Mouse (Mus musculus) gonadal fat pad, adult 2 months (tissue): Measurements from ENCODE around the gene Mrgprf. TPM values are rescaled to one million over a fixed set of nuclear protein-coding genes. Genes with fewer than 3 reads are reported as not detected.

Experiments
- DNase-seq: peaks from one replicate; pipeline ENCODE4 v3.0.0-alpha.2; 2012; ENCODE audit warnings: low read depth
- polyA plus RNA-seq: library from polyadenylated mRNA; depleted of rRNA; stranded (reverse); fragments of >200 nt; gene quantifications from 2 replicates; pipeline ENCODE4 v1.2.3, GENCODE M21; 2012; rRNA removed

Gene Mrgprf
- polyA plus RNA-seq, 1 experiment, result 24.3 TPM

DNA sequence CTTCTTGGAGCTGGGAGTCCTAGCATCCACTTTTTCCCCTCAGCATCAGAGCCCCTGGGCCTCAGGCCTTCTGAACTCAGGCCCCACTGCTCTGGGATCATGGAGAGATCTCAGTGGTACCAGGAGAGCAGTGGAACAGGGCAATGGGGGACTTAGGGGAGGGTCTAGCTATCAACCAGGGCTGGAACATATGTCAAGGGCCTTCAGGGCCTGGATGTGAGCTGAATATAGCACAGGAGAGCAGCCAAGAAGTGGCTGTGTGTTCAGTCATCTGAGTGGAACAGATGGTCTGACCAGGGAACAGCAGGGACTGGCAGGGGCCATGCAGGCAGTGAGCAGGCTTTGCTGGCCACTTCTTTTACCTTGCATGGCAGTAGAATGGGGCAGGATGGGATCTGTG lies 34.6 kb downstream of the Mrgprf start:
- DNase-seq, result no peak

DNA sequence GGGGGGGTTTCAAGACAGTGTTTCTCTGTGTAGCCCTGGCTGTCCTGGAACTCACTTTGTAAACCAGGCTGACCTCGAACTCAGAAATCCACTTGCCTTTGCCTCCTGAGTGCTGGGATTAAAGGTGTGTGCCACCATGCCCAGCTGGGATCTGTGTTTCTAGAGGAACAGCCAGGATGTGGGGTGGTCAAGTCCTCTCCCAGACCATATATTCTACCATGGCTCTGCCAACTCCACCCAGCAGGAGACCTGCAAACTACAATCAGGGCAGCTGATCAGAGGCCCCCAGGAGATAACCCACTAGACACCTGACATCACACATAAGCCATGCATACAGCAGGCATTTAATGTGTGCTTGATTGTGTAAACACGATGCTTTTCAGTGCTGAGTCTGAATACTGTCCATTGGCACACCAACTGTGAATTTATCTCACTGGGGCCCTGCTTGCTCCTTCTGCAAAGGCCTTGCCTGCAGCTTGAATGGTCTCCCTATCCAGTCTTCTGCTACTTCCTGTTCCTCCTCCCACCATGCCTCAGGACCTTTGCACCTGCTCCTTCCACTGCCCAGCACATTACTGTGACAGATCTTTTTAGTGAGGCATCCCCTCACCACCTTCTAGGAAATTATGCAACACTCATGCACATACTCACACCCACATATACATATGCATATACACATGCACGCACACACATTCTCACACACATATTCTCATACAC lies 35.1 kb downstream of the Mrgprf start:
- DNase-seq, result no peak

DNA sequence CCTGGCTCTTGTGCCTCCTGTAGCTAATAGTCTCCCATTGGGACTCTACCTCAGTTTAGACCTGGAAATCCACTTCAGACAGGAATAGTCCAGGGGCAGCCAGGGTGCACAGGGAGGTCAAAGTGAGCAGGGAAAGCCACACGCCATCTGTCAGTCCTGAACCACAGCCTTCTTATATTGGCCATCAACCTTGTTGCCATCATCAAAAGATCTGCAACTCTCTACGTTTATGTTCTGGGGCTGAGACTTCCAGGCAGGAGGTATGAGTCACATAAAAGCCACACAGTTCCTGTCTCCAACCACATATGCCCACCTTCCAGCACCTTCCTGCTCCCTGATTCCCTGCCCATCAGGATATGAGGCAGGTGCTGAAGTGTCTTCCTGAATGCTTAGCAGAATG lies 37.3 kb downstream of the Mrgprf start:
- DNase-seq, result no peak

DNA sequence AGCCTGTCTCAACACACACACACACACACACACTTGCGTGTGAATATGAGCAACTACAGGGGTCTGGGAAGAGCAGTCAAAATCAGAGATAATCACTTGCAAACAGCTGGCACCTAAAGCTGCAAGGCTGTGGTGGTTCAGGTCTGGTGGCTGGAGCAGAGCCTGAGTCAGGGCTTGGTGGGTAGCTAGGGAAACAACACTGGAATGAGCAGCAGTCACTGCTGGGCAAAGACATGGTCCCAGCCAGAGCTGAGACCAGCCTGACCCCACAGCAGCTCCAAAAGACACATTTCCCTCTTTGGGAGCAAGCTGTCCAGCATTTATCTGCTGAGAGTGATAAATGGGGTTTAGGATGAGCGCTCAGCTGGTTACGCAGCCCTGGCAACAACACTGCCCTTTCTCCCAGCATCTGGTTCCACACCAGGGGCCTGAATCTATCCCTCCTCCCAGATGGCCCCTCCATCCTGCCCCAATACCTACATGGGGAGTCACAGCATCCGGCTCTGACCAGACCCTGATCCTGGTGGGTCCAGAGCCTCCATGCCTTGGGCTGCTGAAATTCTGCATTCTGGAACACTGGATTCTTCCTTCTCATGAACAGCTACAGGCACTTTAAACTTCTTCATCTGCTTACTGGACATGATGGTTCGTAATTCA lies 39.7 kb downstream of the Mrgprf start:
- no peak for DNase-seq

Other genes starting within 250 kb of the Mrgprf start
- 0.38 and 0.72 TPM in 2 replicates for gene 1810010D01Rik, start 92.7 kb upstream of the Mrgprf start, polyA plus RNA-seq
- gene Tpcn2, start 16.8 kb upstream of the Mrgprf start, polyA plus RNA-seq, result 15.9 and 23.1 TPM in 2 replicates
- not detected in 2 replicates for gene Mrgprd, start 14.0 kb downstream of the Mrgprf start, polyA plus RNA-seq